Mouse (Mus musculus): Measurements from ENCODE around the gene Pth1r. TPM values are rescaled to one million over a fixed set of nuclear protein-coding genes. Genes with fewer than 3 reads are reported as not detected.
"Not testable (repeated sequence)": the region's sequence is repeated elsewhere in the genome, so short reads cannot be mapped to it uniquely, and the experiment has no call there.

Pth1r gene
- polyA plus RNA-seq, 2 experiments from 2014 or later, result not detected

DNA sequence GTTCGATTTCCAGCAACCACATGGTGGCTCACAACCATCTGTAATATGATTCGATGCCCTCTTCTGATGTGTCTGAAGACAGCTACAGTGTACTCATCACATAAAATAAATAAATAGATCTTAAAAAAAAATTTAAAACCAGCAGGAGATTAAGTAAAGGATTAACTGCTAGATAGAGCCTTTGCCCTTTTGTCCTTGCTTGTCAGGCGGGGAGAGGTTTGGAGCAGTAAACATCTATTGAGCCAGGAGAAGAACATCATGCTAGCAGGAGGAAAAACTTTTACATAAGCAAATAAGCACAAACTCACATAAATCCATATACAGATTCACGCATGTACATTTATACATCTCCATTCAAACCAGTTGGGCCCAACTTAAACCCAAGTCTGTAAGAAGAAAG, 34.4 kb downstream of the Pth1r start:
- ATAC-seq, result no peak

DNA sequence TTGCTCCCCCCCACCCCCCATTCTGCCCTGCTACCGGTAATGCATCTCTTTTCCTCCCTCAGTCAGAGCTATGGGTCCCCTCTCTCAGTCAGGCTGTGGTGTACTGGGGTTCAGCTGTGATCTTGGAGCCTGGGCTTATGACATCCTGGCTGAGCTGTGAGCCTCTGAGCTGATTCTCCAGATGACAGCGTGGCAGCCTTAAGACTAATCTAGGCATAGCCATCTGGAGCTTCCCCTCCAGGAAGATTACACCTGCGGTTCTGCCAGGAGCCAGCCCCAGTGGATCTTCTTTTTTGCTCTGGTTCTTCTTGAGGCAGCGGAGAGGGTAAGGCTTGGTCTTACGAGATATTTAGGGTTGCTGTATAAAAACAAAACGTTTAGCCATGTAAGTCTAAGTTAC, 34.9 kb downstream of the Pth1r start:
- no peak for ATAC-seq

DNA sequence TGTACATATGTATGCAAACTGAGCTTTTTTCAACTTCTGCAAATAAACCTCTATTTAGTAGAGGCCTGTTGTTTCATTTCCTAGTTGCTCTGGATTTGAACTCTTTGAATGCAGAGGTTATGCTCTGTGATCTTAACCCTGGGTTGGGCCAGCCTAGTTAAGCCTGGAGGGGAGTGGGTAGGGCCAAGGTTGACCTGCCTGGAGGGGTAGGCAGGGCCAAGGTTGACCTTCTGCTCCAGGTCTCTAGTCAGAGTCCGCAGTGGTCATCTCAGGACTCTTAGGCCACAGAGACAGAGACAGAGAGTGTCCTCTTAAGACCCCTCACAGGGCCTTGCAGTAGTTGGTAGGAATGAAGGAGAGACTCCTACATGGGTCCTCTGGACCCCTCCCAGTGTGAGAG, 35.4 kb downstream of the Pth1r start:
- ATAC-seq, result no peak

DNA sequence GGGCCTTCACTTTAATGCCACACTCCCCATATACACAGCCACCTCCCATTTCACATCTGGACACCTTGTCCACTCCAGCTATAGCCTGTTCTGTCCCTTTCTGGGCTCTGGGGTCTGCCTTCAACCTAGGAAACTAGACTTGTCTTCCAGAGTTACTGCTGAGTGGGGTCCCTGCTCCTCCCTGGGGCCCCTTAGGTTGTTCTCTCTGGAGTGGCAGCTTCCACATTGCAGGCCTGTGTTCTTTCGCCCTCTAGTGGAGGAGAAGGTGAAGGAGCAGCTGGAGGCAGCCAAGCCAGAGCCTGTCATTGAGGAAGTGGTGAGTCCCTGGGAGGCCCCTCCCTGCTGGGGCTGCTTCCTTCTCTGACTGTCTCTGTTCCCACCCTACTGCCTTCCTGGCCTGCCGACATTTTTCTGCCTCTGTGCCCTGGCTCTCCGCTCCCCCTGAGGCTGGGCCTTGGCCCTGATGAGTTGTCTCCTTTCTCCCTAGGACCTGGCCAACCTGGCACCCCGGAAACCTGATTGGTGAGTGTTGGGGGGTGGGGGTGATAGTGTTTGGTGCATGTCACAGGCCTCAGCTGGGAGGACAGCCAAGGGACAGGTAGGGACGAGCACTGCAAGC, 37.2 kb downstream of the Pth1r start:
- ATAC-seq, result peak; percentile 100

DNA sequence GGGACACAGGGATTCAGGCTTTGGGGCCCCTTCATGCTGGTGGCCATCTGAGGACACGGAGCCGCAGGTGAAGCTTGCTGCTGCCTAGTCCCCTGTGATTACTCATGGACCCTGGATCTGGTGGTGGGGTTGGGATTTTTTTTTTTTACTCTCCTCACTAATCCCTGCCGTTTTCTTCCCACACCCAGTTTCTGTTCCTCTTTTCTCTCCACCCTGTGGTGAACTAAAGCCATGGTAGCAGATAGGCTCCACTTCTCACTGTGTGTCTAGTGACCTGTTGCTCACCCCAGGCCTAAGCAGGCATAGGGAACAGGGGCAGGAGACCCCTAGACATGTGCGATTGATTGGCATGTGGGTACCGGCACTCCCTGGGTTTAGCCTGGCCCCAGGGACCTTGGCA, 40.2 kb downstream of the Pth1r start:
- ATAC-seq, result no peak

DNA sequence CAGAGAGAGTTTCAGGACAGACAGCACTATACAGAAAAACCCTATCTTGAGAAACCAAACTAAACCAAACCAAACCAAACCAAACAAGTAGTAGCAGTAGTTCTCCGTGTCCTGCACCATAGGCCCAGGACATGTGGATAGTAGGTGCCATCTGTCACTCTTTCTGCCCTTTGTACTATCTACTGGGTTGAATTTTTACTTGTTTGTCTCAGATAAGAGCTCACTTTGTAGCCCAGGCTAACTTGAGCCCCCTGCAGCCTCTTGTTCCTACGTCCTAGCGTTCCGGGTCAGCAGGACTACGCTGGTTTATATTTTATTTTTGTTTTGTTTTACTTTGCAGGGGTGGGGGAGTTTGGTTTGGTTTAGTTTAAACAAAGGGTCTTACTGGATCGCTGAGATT, 43.0 kb downstream of the Pth1r start:
- no peak for ATAC-seq

DNA sequence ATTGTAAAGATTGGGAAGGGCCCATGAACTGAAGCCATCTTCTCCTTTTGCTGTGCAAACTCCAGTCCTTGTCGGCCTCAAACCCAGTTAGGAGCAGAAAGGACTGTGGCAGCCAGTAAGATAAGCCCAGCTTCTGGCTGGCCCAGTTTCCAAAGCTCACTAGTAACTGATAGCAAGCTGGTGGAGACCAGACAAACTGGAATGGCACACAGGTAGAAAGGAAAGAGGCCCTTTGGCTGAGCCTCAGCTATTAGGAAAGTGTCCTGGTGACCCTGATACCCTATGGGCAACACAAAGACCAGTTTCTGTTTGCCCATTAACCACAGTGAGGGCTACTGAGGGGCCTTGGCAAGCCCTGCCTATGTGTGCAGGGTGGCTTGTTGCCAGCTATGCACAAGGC, 44.1 kb downstream of the Pth1r start:
- no peak for ATAC-seq

DNA sequence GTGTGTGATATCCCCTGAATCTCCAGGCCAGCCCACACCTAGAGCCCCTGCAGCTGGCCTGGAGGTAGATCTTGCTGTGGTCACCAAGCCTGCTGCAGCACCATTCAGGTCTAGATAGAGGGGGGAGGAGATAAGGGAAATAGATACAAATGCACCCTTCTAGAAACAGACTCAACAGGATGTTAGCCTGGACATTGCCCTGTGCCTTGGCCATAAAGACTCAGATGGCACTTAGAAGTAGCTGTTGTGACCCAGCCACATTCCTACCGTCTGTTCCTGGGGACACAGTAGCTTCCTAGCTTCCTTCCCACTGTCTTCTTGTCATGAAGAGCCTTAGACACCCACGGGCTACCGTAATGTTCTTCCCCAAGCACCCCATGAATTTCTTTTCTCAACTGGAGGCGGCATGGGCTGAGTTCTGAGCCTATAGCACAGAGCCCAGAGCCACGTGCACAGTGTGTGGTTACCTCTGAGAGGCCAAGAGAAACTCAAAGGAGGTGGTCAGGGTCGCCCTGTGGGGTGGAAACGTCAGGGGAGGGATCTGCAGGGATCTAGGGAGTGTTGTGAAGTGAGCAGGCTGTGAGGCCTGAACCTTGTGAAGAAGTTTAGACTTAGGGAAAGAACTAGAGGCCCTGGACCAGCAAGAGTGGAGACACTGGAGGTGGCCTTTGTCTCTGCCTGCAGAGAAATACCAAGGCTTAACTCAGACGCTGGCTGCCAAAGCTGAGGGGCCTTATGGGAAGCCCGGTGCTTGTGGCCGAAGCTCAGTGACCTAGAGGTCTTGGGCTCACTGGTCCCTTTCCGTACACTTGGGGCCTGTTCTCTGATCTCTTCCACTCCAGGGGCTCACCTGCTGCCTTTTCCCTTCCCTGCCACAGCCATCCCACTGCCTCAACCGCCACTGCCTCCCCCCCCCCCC, 45.6 kb downstream of the Pth1r start:
- ATAC-seq, result no peak

DNA sequence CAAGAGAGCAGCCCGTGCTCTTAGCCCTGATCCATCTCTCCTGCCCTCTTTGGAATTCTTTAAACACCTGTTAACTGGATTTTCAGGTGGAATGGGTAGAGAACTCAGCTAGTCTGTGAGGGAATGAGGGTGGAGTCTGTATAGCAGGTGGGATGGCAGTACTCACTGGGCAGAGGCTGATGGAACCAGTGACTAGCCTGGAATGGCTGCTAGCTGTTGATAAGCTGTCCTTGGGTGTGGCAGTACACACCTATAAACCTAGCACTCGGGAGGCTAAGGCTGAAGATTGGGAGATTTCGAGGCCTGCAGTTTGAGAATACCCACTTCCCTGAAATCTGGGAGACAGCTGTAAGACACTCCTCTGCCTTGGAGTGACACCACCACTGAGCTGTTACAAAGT, 47.4 kb downstream of the Pth1r start:
- ATAC-seq, result no peak

DNA sequence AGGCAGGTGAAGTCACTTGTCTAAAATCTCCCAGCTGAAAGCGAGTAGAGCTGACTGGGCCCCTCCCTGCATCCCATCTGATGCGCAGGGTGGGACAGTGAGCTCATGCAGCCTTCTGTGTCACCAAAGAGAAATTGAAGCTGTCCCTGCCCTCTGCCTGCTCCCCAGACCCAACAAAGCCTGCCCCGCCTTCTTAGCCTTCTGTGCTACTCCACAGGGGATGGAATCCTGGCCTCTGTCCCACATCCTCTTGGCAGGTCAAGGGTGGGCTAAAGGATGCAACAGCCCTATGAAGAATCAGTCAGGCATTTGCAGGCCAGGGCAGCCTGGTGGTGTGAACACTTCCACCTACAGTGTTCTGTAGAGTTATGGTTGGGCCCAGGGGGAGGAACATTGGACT, 49.5 kb downstream of the Pth1r start:
- ATAC-seq, result no peak

DNA sequence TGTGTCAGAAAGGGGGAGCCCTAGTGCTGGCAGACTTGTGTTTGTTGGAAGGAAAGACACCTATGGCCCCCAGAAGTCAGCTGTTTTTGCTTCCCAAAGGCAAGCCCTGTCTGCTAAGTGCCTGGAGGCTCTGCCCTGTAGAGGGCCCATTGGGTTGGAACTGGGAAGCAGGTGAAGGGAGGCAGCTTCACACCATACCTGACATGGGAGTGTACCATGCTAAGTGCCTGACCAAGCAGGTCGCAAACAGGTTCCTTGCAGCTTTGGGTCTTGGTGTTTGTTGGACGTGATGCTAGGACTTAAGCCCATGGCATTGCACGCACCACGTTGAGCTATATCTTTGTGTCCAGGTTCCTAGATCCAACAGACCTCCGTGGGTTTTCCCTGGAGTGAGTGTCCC, 50.5 kb downstream of the Pth1r start:
- ATAC-seq, result no peak

DNA sequence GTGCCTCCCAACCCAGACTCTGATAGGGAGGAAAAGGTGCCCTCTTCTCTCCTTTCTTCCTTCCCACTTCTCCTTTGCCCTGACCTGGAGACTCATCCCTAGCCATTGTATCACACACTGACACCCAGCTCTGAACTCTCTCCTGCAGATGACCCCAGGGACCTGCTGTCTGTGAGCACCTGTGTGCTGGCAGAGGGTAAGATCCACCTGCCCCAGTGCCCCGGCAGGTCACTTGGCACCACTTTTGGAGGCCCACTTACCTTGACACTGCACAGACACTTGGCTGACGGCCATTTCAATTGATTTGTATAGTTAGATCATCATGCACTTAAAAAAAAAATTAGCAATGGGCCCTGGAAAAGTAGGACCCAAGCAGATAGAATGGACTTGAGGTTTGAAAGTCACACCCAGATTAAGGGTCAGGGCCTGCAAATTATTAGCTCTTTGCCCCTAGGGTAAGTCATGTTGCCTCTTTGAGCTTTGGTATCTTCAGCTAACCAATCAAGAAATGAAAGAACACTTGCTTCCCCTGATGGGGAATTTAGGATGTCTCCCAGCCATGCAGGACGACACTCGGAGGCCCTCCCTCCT, 51.7 kb downstream of the Pth1r start:
- ATAC-seq, result no peak

DNA sequence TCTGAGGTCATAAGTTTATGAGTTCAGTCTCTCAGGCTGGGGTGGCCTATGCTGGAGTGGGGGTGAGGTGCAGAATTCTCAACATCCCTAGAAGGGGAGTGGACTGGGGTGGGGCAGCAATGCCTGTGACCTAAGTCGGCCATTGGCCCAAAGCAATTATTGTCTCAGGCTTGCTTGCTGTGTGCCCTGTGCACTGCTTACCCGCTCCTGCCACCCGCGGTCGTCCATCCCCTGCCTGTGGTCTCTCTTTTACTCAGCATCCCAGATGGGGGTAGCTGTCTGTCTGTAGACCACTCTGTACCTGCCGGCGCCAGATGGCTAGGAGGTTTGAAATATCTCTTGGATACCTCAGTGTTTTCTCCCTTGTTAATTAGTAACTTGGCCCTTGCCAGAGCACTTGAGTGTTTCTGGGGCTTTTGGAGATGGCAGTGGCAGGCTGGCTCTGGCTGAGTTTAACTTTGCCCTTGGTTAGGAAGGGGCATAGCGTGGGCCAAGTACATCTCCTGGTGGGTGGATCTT, 57.6 kb downstream of the Pth1r start:
- no peak for ATAC-seq

DNA sequence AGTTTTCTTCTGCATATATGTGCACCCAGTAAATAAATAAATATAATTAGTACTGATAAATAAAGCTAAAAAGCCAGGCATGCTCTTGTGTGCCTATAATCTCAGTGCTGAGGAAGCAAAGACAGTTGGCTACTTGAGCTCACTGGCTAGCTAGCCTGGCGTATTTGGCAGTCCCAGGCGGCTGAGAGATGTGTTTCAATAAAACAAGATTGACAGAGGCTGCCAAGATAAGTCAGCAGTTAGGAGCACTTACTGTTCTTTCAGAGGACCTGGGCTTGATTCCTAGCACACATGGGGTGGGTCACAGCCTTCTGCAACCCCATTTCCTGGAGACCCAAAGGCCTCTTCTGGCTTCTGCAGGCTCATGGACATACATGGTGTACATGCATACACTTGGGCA, 59.1 kb downstream of the Pth1r start:
- ATAC-seq, result no peak

DNA sequence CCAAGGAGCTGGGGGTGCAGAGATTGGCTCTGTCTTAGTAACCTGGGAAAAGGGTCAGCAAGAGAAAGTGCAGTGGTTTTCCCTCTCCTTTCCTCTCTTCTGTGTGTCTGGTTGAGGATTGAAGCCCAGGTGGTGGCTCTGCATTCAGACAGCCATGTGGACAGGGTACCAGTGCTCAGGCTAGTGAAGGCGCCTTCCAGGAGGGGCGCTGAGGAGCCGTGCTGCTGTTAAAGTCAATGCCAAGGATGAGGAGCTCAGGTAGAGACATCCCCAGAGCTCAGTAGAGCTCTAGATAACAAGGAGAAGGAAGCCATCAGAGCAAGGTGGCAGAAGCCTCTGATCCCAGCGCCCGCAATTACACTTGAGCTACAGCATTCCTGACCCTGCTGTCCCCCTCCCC, 59.9 kb downstream of the Pth1r start:
- no peak for ATAC-seq

DNA sequence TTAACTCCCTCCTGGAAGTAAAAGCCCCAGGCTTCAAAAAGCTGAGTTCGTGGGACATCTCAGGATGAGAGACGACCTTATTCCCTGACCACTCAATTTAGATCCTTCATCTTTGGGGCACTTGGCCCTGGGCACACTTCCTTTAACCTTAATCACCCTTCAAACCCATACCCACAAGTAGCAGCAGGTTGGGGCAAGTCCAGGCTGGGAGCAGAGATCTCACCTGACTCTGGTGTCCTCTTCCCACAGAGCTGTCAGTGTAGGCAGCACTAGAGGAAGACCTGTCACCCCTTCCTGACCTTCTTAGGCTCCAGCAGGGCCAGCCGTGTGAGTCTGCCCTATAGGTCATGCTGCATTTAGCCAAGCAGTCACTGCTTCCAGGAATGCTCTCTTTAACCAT, 60.5 kb downstream of the Pth1r start:
- no peak for ATAC-seq

DNA sequence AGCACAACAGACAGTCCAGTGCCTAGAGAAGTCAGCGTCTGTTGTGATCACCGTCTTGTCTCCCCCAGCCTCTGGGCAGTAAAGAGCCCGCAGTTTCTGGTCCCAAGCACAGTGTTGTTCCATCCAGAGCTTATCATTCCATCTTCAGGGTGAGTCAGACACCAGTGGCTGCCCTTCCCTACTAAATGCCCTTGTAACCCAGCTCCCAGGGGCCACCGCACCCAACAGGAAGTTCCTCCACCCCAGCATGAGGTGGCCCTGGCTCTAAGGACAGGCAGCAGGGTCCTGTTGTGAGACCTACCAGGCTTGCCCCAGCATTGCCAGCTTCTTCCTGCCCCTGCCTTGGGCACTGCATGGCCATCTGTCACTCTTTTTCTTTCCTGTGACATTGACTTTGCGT, 61.4 kb downstream of the Pth1r start:
- ATAC-seq, result peak; percentile 58

DNA sequence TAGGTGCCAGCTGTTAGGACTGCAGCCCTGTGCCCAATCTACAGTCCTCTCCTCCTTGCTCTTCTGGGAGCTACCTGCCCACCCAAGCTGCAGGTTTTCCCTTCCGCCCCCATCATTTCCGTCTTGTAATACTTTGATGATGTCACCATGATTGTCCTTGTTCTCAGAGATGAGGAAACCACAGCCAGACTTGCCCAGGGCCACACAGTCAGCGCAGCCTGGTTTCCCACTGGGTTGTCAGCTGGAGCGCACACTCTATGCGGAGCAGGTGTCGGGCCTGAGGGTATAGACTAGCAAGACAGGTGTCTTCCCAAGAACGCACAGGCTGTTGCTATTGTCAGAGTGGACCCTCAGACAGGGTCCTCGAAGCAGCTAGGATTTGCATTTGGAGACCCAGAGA, 61.8 kb downstream of the Pth1r start:
- ATAC-seq, result peak; percentile 83

DNA sequence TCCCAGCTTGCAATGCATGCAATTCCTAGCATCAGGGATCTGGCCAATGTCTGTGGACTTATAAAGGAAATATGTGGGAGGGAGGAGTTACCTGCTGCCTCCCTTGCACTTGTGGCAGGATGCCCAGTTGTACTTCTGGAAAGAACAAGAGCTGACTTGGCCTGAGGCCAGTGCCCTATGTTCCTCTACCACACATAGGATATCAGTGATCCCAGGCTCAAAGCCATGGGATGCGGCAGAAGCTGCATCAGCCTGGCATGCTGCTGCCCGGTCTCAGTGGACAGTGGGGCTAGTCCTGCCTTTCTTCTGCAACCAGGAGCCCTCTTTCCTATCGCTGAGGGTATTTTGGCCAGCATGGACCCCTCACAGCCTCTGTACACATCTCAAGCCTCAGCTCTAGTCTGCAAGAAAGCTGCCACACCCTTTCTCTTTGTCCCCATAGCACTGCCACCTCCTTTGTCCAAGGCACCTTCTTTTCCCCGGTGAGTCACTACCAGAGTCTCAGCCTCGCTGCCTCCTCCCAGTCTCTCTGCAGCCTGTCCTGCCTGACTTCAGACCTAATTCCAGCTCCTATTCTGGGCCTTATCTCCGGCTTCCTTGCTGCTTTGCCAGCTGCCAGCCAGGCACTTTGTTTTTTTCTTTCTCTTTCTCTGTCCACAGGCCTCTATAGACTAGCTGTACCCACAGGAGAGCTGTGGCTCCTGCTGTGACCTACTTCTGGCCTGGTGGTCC, 62.7 kb downstream of the Pth1r start:
- no peak for ATAC-seq

DNA sequence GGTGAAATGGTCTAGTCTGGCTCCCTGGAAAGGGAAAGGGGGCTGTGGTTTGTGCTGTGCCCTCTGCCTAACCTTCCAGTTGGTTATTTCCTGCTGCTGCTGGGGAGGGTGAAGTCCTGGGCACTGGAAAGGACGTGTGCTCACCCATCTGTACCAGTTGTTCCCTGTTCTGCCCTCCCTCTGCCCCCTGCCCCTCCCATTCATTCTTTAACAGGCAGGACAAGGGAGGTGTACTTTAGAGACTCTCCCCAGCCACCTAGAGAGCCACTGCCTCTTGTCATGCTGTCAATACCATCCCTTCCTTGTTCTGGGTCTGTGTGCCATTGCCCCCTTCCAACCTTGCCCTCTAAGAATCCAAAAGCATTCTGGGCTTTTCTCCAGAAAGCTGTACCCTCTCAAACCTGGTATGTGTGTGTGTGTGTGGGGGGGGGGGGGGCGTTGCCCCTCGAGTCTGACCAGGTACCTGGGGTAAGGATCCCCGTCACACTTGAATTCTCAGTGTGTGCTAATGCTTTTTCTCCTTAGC, 63.3 kb downstream of the Pth1r start:
- ATAC-seq, result no peak

DNA sequence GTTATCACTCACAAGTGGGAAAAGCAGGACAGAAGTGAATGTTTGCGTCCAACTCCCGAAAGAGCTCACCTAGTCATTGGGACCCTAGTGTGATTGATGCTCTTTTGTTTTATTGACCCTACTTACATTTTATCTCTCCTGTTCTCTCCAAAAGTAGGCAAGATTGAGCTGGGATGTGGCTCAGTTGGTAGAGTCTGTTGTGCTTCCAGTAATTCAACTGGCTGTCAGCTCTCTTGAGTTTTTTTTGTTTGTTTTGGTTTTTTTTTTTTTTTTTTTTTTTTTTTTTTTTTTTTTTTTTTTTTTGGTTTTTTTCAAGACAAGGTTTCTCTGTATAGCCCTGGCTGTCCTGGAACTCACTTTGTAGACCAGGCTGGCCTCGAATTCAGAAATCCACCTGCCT, 64.2 kb downstream of the Pth1r start:
- not testable (repeated sequence) for ATAC-seq

DNA sequence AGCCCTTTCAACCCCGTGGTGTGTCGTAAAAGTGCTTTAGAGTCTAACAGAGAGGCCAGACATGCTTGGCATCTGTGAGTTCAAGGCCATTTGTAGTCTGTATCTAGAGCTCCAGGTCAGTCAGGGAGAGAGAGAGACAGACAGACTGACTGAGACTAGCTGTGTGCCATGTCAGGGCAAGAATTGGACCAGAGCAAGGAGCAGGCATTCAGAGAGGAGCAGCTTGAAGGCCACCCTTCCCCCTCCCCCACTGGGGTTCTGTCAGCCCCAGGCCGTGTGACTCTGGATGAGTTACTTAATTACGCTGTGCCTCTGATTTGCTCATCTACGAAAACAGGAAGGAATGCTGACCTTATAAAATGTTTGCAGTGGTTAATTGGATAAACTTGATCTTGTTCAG, 64.7 kb downstream of the Pth1r start:
- no peak for ATAC-seq

DNA sequence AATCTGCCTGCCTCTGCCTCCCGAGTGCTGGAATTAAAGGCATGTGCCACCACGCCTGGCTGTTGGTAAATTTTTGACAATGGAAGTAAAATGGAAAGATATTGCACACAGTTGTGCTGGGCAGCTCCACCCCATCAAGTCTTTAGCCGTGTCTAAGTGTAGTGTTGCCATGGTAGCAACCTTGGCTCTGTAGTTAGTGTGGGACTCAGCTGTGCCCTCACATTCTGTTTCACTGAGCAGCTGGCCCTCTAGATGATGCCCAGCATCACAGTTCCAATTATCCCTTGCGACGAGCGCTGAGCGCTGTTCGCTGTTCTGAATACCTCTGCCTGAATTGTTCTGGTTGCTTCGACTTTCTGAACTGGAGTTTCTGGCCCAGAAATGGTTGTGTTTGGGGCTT, 65.1 kb downstream of the Pth1r start:
- no peak for ATAC-seq
